Mouse (Mus musculus): ENCODE data around the gene Prpf38b.

- no peak for TF ChIP-seq POLR2A (IDR thresholded peaks at IDR 0.05; ENCODE audit: insufficient read depth, low read depth, low read length)
- no peak for TF ChIP-seq CTCF (IDR thresholded peaks at IDR 0.05; ENCODE audit: insufficient read depth, low read depth, low read length)
Observed at GRCm38 (mm10) chr3:108920442-108921070, 9.0 kb upstream of the Prpf38b start.

Data from olfactory bulb, adult 2 months (tissue).